In the genomic region with DNA sequence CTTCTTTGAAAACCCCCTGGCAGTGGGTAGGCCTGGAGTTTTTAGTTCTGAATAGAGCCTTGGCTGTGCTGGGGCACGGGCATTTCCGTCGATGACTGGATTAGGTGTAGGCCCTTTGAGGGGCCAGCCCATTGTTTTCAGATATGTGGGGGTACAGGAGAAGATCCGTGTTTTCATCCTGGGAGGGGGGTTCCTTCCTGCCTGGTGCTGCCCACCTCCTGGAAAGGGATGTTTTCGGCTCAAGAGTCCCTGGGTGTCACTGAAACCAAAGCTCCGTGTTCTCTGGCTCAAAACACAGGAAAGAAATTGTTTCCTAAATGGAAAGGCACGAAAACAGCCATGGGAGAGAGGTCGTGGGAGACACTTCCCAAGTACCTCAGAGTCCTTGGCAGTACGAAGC, we compare ENCODE assay signal across 11 mouse cellular contexts. TPM values are rescaled to one million over a fixed set of nuclear protein-coding genes. Genes with fewer than 3 reads are reported as not detected.
A peak's percentile ranks its signal among the peaks of the same experiment; 100 is the strongest.
DNase-seq lines count a peak whose midpoint lies in the region; ATAC-seq and TF ChIP-seq lines count a peak whose summit lies in the region.
"Had no signal": no experiment of that assay in that cellular context is flagged by ENCODE, and none has a peak within 500 bp of the region (broad histone marks: within the 10 kb centered on the region; RNA-seq: fewer than 3 reads in every experiment).

No protein-coding gene starts in this region.

- no peak for TF ChIP-seq CTCF in forebrain, postnatal 0 days (IDR thresholded peaks at IDR 0.05; ENCODE audit: low read depth)
- TF ChIP-seq CTCF in lung, postnatal 0 days (IDR thresholded peaks at IDR 0.05): no peak

- H3K4me2 ChIP-seq in forebrain, postnatal 0 days (ENCODE audit: low read depth): no peak overlapping the region
- H3K4me2 ChIP-seq in lung, postnatal 0 days (replicated peaks; ENCODE audit: low read depth, low read length): no peak overlapping the region
- H3K4me2 ChIP-seq: lung, embryonic 14.5 days; midbrain, embryonic 13.5 days had no signal

- TF ChIP-seq EP300 in lung, postnatal 0 days (IDR thresholded peaks at IDR 0.05): peak; percentile 76

- H3K27me3 ChIP-seq in forebrain, embryonic 10.5 days (ENCODE audit: poor library complexity, severe bottlenecking): no peaks in the 10 kb centered on the region
- H3K27me3 ChIP-seq in forebrain, postnatal 0 days (ENCODE audit: insufficient read depth, low read length): no peaks in the 10 kb centered on the region
- H3K27me3 ChIP-seq in lung, postnatal 0 days (replicated peaks; ENCODE audit: insufficient read depth, low read length): no peaks in the 10 kb centered on the region
- H3K27me3 ChIP-seq: midbrain, embryonic 13.5 days had no signal

- H3K4me3 ChIP-seq in forebrain, embryonic 10.5 days: no peak overlapping the region
- no peak overlapping the region for H3K4me3 ChIP-seq in forebrain, postnatal 0 days (ENCODE audit: low read depth, low read length)
- no peak overlapping the region for H3K4me3 ChIP-seq in lung, postnatal 0 days (ENCODE audit: low read depth, low read length)
- H3K4me3 ChIP-seq: midbrain, embryonic 13.5 days had no signal

- H3K9ac ChIP-seq in forebrain, postnatal 0 days: no peak overlapping the region
- no peak overlapping the region for H3K9ac ChIP-seq in lung, postnatal 0 days (replicated peaks; ENCODE audit: low read depth)
- H3K9ac ChIP-seq: lung, embryonic 14.5 days; midbrain, embryonic 13.5 days had no signal

- ATAC-seq in forebrain, postnatal 0 days: no peak
- ATAC-seq in lung, postnatal 0 days: no peak
- ATAC-seq: midbrain, embryonic 13.5 days had no signal

- no peaks in the 10 kb centered on the region for H3K36me3 ChIP-seq in forebrain, embryonic 10.5 days (replicated peaks)
- no peaks in the 10 kb centered on the region for H3K36me3 ChIP-seq in forebrain, postnatal 0 days (ENCODE audit: insufficient read depth)
- no peaks in the 10 kb centered on the region for H3K36me3 ChIP-seq in lung, postnatal 0 days (ENCODE audit: insufficient read depth, low read length)
- H3K36me3 ChIP-seq: midbrain, embryonic 13.5 days had no signal

- H3K9me3 ChIP-seq in forebrain, embryonic 10.5 days: no peaks in the 10 kb centered on the region
- H3K9me3 ChIP-seq in forebrain, postnatal 0 days (ENCODE audit: low read length): no peaks in the 10 kb centered on the region
- no peaks in the 10 kb centered on the region for H3K9me3 ChIP-seq in lung, postnatal 0 days (ENCODE audit: low read length)
- H3K9me3 ChIP-seq: midbrain, embryonic 13.5 days had no signal

- no peak for DNase-seq in forebrain, embryonic 10.5 days (ENCODE audit: extremely low spot score, low spot score)
- no peak for DNase-seq in forebrain, postnatal 0 days
- peak; percentile 55 for DNase-seq in kidney, postnatal 14 days
- no peak for DNase-seq in kidney, adult 18-20 months
- peak; percentile 63 to 81 for DNase-seq in heart, adult 9 months (ENCODE audit: low spot score in 2 of 2)
- no peak for DNase-seq in lung, postnatal 0 days (ENCODE audit: low spot score)
- DNase-seq in layer of hippocampus, adult 9-10 months (ENCODE audit: low spot score): no peak
- DNase-seq in cerebellum, adult 8-10 months: no peak
- DNase-seq: lung, embryonic 14.5 days; thymus, adult 18-20 months had no signal

- H3K27ac ChIP-seq in forebrain, embryonic 10.5 days: peak overlapping the region; percentile 27; the same call in 1 of the 2 replicates
- no peak overlapping the region for H3K27ac ChIP-seq in forebrain, postnatal 0 days (ENCODE audit: low read depth, low read length)
- H3K27ac ChIP-seq in lung, postnatal 0 days (ENCODE audit: low read length): peak overlapping the region; percentile 78
- H3K27ac ChIP-seq: midbrain, embryonic 13.5 days had no signal

- 67% methylated on average over 9 of the region's 9 CpGs for WGBS in forebrain, embryonic 10.5 days
- WGBS in forebrain, postnatal 0 days: 52% methylated on average over 9 of the region's 9 CpGs
- 47% methylated on average over 9 of the region's 9 CpGs for WGBS in lung, postnatal 0 days

- peaks cover 50% of the 10 kb centered on the region for H3K4me1 ChIP-seq in forebrain, embryonic 10.5 days
- H3K4me1 ChIP-seq in forebrain, postnatal 0 days (ENCODE audit: insufficient read depth): no peaks in the 10 kb centered on the region
- peaks cover 14% of the 10 kb centered on the region; the same call in 1 of the 2 replicates for H3K4me1 ChIP-seq in lung, postnatal 0 days (ENCODE audit: insufficient read depth, low read depth, low read length)

RNA-seq across cellular contexts. Expression of a gene that starts 17.9 kb away (rescaled TPM):
- 44.3 and 46.7 TPM in 2 replicates for polyA plus RNA-seq in forebrain, embryonic 10.5 days (2016; fragmentation: Nextera tagmentation; extraction: Ambion mirVana)
- total RNA-seq in forebrain, postnatal 0 days (2014; rRNA removed): 81.3 and 82.9 TPM in 2 replicates
- 62.1 and 65.1 TPM in 2 replicates for polyA plus RNA-seq in forebrain, postnatal 0 days (2015; fragmentation: Nextera tagmentation; extraction: Ambion mirVana)
- polyA plus RNA-seq in lung, postnatal 0 days (2015; fragmentation: Nextera tagmentation; extraction: Ambion mirVana): 62.2 and 62.4 TPM in 2 replicates

Comparison
In these comparisons a context has a peak if more than half of its experiments do, and no peak if none do; other contexts are left out.
1. DNase-seq: peak in kidney, postnatal 14 days (single experiment) and heart, adult 9 months (2 of 2); none in forebrain, embryonic 10.5 days (single experiment), forebrain, postnatal 0 days (single experiment), kidney, adult 18-20 months (single experiment), lung, postnatal 0 days (single experiment), layer of hippocampus, adult 9-10 months (single experiment) and cerebellum, adult 8-10 months (single experiment).